Mouse (Mus musculus): ENCODE measurements at regions not wholly inside any gene's neighbourhood (a gene's known extent, or its start where the extent isn't known, plus 50 kb on each side); places are given as distances from the start of the nearest gene placed in this dataset.

DNA sequence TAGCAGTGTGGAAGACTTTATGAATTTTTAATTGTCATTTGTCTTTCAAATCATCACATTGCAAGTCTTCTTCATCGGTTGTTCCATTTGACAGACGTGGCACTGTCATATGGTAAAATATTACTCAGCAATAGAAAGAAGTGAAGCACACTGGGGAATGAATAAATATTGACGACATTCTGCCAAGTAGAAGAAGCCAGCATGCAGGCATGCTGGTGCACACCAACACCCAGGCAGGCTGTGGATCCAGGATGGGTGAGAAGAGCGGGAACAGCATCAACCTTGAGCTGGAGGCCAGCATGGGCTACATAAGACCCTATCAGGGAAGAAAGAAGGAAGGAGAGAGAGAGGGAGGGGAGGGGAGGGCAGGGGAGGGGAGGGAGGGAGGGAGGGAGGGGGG is 103.6 kb upstream of the Lmo4 start:
- Histone ChIP-seq H3K9me3 (ENCODE audit: control insufficient read depth, low read length) (no peaks in the 10 kb centered on the region), H3K27ac (ENCODE audit: low read depth) (no peak overlapping the region), H3K4me2 (ENCODE audit: low read length) (no peak overlapping the region), H3K9ac (ENCODE audit: low read length) (no peak overlapping the region), H3K4me1 (replicated peaks; ENCODE audit: control insufficient read depth, insufficient read depth, low read length) (no peaks in the 10 kb centered on the region), H3K36me3 (ENCODE audit: control insufficient read depth, insufficient read depth, low read length) (no peaks in the 10 kb centered on the region), H3K4me3 (ENCODE audit: low read depth, low read length) (no peak overlapping the region), H3K27me3 (replicated peaks; ENCODE audit: control insufficient read depth, insufficient read depth, low read length) (no peaks in the 10 kb centered on the region)
- DNase-seq (ENCODE audit: low spot score), result no peak
- ATAC-seq (replicated peaks; ENCODE audit: low FRiP score, low TSS enrichment, low read depth), result no peak
- WGBS, result 76% methylated on average over 4 of the region's 4 CpGs

DNA sequence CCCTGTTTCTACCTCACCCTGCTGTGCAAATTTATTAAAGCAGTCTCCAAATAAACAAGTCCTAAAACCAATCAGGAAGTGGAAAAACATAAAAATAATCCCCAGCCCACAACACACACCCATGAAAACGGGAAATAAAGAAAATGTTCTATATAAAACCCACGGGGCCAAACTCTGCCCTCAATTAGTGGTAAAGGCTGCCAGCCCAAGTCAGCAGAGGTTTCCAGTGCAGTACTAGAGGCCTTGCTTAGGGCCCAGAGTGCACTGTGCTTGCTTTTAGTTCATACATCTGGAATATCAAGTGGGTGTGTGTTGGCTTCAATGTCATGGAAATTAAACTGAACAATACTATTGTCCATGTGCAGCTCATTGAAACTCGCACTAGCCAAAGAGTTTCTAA is 102.5 kb upstream of the Lmo4 start:
- Histone ChIP-seq H3K27ac (ENCODE audit: low read depth) (no peak overlapping the region), H3K4me3 (ENCODE audit: low read depth, low read length) (no peak overlapping the region), H3K27me3 (replicated peaks; ENCODE audit: control insufficient read depth, insufficient read depth, low read length) (no peaks in the 10 kb centered on the region), H3K4me1 (replicated peaks; ENCODE audit: control insufficient read depth, insufficient read depth, low read length) (no peaks in the 10 kb centered on the region), H3K9ac (ENCODE audit: low read length) (no peak overlapping the region), H3K9me3 (ENCODE audit: control insufficient read depth, low read length) (no peaks in the 10 kb centered on the region), H3K36me3 (ENCODE audit: control insufficient read depth, insufficient read depth, low read length) (no peaks in the 10 kb centered on the region), H3K4me2 (ENCODE audit: low read length) (no peak overlapping the region)
- DNase-seq (ENCODE audit: low spot score) (no peak), ATAC-seq (replicated peaks; ENCODE audit: low FRiP score, low TSS enrichment, low read depth) (no peak)
- 87% methylated on average over 3 of the region's 3 CpGs for WGBS

DNA sequence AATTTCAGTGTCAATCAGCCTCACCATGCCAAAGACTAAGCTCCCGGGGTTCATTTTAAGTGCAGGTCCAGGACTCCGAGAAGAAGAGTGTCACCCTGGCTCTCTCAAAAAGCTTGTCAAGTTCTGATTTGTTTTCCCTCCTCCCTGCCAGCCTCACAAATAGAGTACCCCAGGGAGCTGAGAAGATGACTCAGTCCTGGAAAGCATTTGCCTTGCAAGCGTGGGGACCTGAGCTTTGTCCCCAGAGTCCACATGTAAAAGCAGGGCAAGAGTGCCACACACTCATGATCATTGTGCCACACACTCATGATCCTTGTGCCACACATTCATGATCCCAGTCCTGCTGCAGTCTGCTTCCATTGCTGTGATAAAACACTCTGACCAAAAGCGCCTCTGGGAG is 100.4 kb upstream of the Lmo4 start:
- ATAC-seq (replicated peaks; ENCODE audit: low FRiP score, low TSS enrichment, low read depth) (no peak), DNase-seq (ENCODE audit: low spot score) (no peak)
- Histone ChIP-seq H3K9ac (ENCODE audit: low read length) (no peak overlapping the region), H3K4me2 (ENCODE audit: low read length) (no peak overlapping the region), H3K4me1 (replicated peaks; ENCODE audit: control insufficient read depth, insufficient read depth, low read length) (no peaks in the 10 kb centered on the region), H3K27me3 (replicated peaks; ENCODE audit: control insufficient read depth, insufficient read depth, low read length) (no peaks in the 10 kb centered on the region), H3K27ac (ENCODE audit: low read depth) (no peak overlapping the region), H3K36me3 (ENCODE audit: control insufficient read depth, insufficient read depth, low read length) (no peaks in the 10 kb centered on the region), H3K9me3 (ENCODE audit: control insufficient read depth, low read length) (no peaks in the 10 kb centered on the region), H3K4me3 (ENCODE audit: low read depth, low read length) (no peak overlapping the region)
- 74% methylated on average over 4 of the region's 4 CpGs for WGBS

DNA sequence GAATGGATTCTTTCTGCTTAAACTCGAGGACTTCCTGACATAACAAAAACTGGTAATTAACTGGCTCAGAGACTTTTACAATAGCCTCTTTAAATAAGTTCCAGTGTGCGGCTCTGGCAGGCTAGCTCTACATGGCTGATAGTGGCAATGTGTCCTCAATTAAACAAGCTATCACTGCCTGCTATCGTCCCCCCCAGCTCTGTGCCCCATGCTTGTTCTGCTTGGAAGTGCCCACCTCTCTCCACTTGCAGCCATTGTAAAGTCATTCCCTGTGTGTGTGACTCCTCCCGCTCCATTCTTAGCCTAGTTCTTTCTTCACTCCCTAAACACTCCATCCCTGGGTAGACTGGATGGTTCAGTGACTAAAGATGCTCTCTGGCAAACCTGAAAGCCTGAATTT is 99.9 kb upstream of the Lmo4 start:
- H3K36me3 ChIP-seq (ENCODE audit: control insufficient read depth, insufficient read depth, low read length), result no peaks in the 10 kb centered on the region
- no peak overlapping the region for H3K9ac ChIP-seq (ENCODE audit: low read length)
- WGBS, result 50% methylated on average over 4 of the region's 4 CpGs
- H3K9me3 ChIP-seq (ENCODE audit: control insufficient read depth, low read length), result no peaks in the 10 kb centered on the region
- no peak overlapping the region for H3K27ac ChIP-seq (ENCODE audit: low read depth)
- ATAC-seq (replicated peaks; ENCODE audit: low FRiP score, low TSS enrichment, low read depth), result no peak
- no peak for DNase-seq (ENCODE audit: low spot score)
- no peaks in the 10 kb centered on the region for H3K27me3 ChIP-seq (replicated peaks; ENCODE audit: control insufficient read depth, insufficient read depth, low read length)
- H3K4me2 ChIP-seq (ENCODE audit: low read length), result no peak overlapping the region
- no peaks in the 10 kb centered on the region for H3K4me1 ChIP-seq (replicated peaks; ENCODE audit: control insufficient read depth, insufficient read depth, low read length)
- no peak overlapping the region for H3K4me3 ChIP-seq (ENCODE audit: low read depth, low read length)

DNA sequence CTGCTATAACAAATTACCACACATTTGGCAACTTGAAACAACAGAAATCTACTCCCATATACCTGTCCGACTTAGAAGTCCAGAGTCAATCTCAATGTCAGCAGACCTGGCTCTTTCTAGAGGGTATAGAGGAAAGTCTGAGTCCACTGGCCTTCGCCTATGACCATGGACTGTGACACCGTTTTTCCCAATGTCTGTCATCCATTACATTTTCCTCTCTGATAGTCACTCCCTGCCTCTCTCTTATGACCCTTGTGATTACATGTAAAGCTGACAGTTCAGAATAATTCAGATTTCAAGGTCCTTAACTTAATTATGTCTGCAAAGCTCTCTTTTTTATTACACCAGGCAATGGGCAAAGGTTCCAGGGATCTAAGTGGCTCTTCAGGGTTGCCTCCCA is 97.6 kb upstream of the Lmo4 start:
- Histone ChIP-seq H3K4me1 (replicated peaks; ENCODE audit: control insufficient read depth, insufficient read depth, low read length) (no peaks in the 10 kb centered on the region), H3K4me2 (ENCODE audit: low read length) (no peak overlapping the region), H3K4me3 (ENCODE audit: low read depth, low read length) (no peak overlapping the region), H3K27ac (ENCODE audit: low read depth) (no peak overlapping the region), H3K9ac (ENCODE audit: low read length) (no peak overlapping the region), H3K36me3 (ENCODE audit: control insufficient read depth, insufficient read depth, low read length) (no peaks in the 10 kb centered on the region), H3K9me3 (ENCODE audit: control insufficient read depth, low read length) (no peaks in the 10 kb centered on the region), H3K27me3 (replicated peaks; ENCODE audit: control insufficient read depth, insufficient read depth, low read length) (no peaks in the 10 kb centered on the region)
- ATAC-seq (replicated peaks; ENCODE audit: low FRiP score, low TSS enrichment, low read depth), result no peak
- 89% methylated on average over 3 of the region's 3 CpGs for WGBS
- no peak for DNase-seq (ENCODE audit: low spot score)

DNA sequence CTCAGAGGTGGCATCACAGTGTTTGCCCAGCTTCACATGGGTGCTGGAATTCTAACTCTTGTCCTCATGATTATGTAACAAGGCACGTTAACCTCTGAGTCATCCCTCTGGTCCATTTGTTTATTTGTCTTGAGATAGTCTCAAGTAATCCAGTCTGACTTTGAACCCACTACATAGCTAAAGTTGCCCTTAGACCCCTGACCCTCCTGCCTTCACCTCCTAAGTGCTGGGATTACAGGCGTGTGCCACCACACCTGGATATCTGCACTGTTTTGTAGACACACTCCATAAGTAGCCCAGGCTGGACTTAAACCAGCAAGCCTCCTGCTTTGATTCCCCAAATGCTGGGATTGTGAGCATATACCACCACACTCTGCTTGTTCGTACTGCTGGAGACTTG is 96.0 kb upstream of the Lmo4 start:
- no peak overlapping the region for H3K4me2 ChIP-seq (ENCODE audit: low read length)
- H3K36me3 ChIP-seq (ENCODE audit: control insufficient read depth, insufficient read depth, low read length), result no peaks in the 10 kb centered on the region
- H3K27me3 ChIP-seq (replicated peaks; ENCODE audit: control insufficient read depth, insufficient read depth, low read length), result no peaks in the 10 kb centered on the region
- no peak for DNase-seq (ENCODE audit: low spot score)
- 68% methylated on average over 3 of the region's 3 CpGs for WGBS
- ATAC-seq (replicated peaks; ENCODE audit: low FRiP score, low TSS enrichment, low read depth), result no peak
- H3K4me1 ChIP-seq (replicated peaks; ENCODE audit: control insufficient read depth, insufficient read depth, low read length), result no peaks in the 10 kb centered on the region
- no peak overlapping the region for H3K27ac ChIP-seq (ENCODE audit: low read depth)
- no peak overlapping the region for H3K9ac ChIP-seq (ENCODE audit: low read length)
- no peak overlapping the region for H3K4me3 ChIP-seq (ENCODE audit: low read depth, low read length)
- H3K9me3 ChIP-seq (ENCODE audit: control insufficient read depth, low read length), result no peaks in the 10 kb centered on the region

DNA sequence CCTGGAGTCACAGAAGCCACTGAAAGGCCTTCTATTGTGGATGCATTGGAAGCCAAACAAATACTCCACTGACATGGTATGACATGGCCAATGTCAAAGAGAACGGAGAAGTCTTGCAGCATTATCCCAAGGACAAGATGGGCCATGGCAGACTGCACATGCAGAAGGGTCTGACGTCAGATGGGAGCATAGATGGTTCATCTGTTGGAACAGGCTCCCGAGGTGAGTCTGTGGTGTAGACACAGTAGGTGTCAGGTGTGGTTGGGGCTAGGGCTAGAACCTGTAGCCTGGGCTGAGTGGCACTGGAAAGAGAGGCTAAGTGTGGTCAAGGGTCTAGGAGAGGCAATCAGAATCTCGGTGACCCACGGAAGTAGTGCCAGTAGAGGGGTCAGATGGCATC is 94.2 kb upstream of the Lmo4 start:
- Histone ChIP-seq H3K4me3 (ENCODE audit: low read depth, low read length) (no peak overlapping the region), H3K4me1 (replicated peaks; ENCODE audit: control insufficient read depth, insufficient read depth, low read length) (no peaks in the 10 kb centered on the region), H3K4me2 (ENCODE audit: low read length) (no peak overlapping the region), H3K27ac (ENCODE audit: low read depth) (no peak overlapping the region), H3K27me3 (replicated peaks; ENCODE audit: control insufficient read depth, insufficient read depth, low read length) (no peaks in the 10 kb centered on the region), H3K9ac (ENCODE audit: low read length) (no peak overlapping the region), H3K9me3 (ENCODE audit: control insufficient read depth, low read length) (no peaks in the 10 kb centered on the region), H3K36me3 (ENCODE audit: control insufficient read depth, insufficient read depth, low read length) (no peaks in the 10 kb centered on the region)
- WGBS, result 96% methylated on average over 5 of the region's 5 CpGs
- ATAC-seq (replicated peaks; ENCODE audit: low FRiP score, low TSS enrichment, low read depth) (no peak), DNase-seq (ENCODE audit: low spot score) (no peak)

DNA sequence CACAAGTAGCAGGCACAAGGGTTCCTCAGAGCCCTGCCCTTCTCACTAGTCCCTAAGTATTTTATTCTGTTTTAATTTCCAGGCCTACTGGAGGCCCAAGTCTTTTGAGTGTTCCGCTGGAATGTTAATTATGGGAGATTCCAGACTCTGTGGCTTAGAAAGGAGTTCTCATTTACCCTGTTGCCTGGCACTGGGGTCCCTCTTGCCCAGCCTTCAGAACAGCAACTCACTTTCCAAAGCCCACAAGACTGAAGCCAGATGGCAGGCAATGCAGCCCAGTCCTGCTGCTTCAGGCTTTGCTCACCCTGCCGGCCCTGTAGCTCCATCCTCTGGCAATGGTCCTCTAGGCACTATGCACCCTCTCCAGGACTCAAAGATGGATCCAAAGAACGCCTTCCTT is 84.5 kb upstream of the Lmo4 start:
- H3K9ac ChIP-seq (ENCODE audit: low read length), result no peak overlapping the region
- no peak for ATAC-seq (replicated peaks; ENCODE audit: low FRiP score, low TSS enrichment, low read depth)
- H3K27ac ChIP-seq (ENCODE audit: low read depth), result no peak overlapping the region
- WGBS, result 74% methylated on average over 3 of the region's 3 CpGs
- H3K27me3 ChIP-seq (replicated peaks; ENCODE audit: control insufficient read depth, insufficient read depth, low read length), result no peaks in the 10 kb centered on the region
- no peak overlapping the region for H3K4me3 ChIP-seq (ENCODE audit: low read depth, low read length)
- no peaks in the 10 kb centered on the region for H3K4me1 ChIP-seq (replicated peaks; ENCODE audit: control insufficient read depth, insufficient read depth, low read length)
- no peaks in the 10 kb centered on the region for H3K9me3 ChIP-seq (ENCODE audit: control insufficient read depth, low read length)
- no peak overlapping the region for H3K4me2 ChIP-seq (ENCODE audit: low read length)
- H3K36me3 ChIP-seq (ENCODE audit: control insufficient read depth, insufficient read depth, low read length), result no peaks in the 10 kb centered on the region
- no peak for DNase-seq (ENCODE audit: low spot score)

DNA sequence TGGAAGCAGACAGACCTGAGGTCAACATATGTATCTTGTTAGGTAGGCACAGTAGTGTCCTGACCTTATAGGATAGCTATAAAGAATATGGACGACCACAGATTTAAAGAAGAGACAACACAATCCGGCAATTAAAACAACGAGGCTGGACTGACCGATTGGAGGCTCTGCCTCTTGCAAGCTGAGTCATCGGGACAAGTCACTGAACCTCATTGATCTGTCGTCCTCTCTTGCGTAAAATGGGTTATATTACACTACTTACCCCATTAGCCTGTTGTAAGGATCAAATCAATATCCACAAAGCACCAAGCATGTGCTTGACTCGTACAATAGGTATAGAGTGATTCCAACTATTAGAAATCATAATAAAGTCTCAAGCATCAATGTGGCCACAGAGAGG is 81.1 kb upstream of the Lmo4 start:
- ATAC-seq (replicated peaks; ENCODE audit: low FRiP score, low TSS enrichment, low read depth) (no peak), DNase-seq (ENCODE audit: low spot score) (no peak)
- WGBS, result 90% methylated on average over 8 of the region's 8 CpGs
- H3K27ac ChIP-seq (ENCODE audit: low read depth), result no peak overlapping the region
- no peak overlapping the region for H3K4me3 ChIP-seq (ENCODE audit: low read depth, low read length)
- no peaks in the 10 kb centered on the region for H3K9me3 ChIP-seq (ENCODE audit: control insufficient read depth, low read length)
- H3K9ac ChIP-seq (ENCODE audit: low read length), result no peak overlapping the region
- no peaks in the 10 kb centered on the region for H3K4me1 ChIP-seq (replicated peaks; ENCODE audit: control insufficient read depth, insufficient read depth, low read length)
- no peaks in the 10 kb centered on the region for H3K36me3 ChIP-seq (ENCODE audit: control insufficient read depth, insufficient read depth, low read length)
- no peak overlapping the region for H3K4me2 ChIP-seq (ENCODE audit: low read length)
- H3K27me3 ChIP-seq (replicated peaks; ENCODE audit: control insufficient read depth, insufficient read depth, low read length), result no peaks in the 10 kb centered on the region

Measured in intestine, embryonic 14.5 days (tissue).